Mouse (Mus musculus) thymus, adult 2 months (tissue): ENCODE measurements at regions not wholly inside any gene's neighbourhood (a gene's known extent, or its start where the extent isn't known, plus 50 kb on each side); places are given as distances from the start of the nearest gene placed in this dataset.

Source experiments
- DNase-seq: peaks from one replicate; pipeline ENCODE4 v3.0.0; 2021
- H3K27ac ChIP-seq: fragments of 200-500 bp; 2 replicates; pipeline ENCODE4 v1.5.1; 2012; ENCODE audit warnings: low read length, control low read depth; ENCODE audit not compliant: control insufficient read depth, insufficient read depth
- H3K27me3 ChIP-seq: fragments of 200-500 bp; 2 replicates; pipeline ENCODE4 v1.6.1; 2012; ENCODE audit warnings: mild to moderate bottlenecking, low read length, moderate library complexity, mixed read lengths; ENCODE audit not compliant: control insufficient read depth, insufficient read depth
- H3K36me3 ChIP-seq: fragments of 200-500 bp; 2 replicates; pipeline ENCODE4 v1.6.1; 2012; ENCODE audit warnings: mild to moderate bottlenecking, low read length, moderate library complexity; ENCODE audit not compliant: control insufficient read depth, insufficient read depth
- H3K4me1 ChIP-seq: fragments of 200-500 bp; replicated peaks from 2 replicates; pipeline ENCODE4 v1.6.1; 2012; ENCODE audit warnings: low read length; ENCODE audit not compliant: control insufficient read depth, insufficient read depth
- H3K4me3 ChIP-seq: fragments of 200-500 bp; 2 replicates; pipeline ENCODE4 v1.5.1; 2012; ENCODE audit warnings: mild to moderate bottlenecking, low read length, control low read depth, moderate library complexity; ENCODE audit not compliant: control insufficient read depth, insufficient read depth
- CTCF ChIP-seq: fragments of 200-500 bp; IDR thresholded peaks from 2 replicates; pipeline ENCODE4 v1.5.1; 2012; ENCODE audit warnings: mild to moderate bottlenecking, control low read depth, low read length, moderate library complexity, borderline replicate concordance; ENCODE audit not compliant: control insufficient read depth, poor library complexity, insufficient read depth; ENCODE audit errors: extremely low read depth
- POLR2A ChIP-seq: fragments of 200-500 bp; IDR thresholded peaks from 2 replicates; pipeline ENCODE4 v1.6.1; 2012; ENCODE audit warnings: mild to moderate bottlenecking, low read length, control low read depth, moderate library complexity; ENCODE audit not compliant: control insufficient read depth, poor library complexity, insufficient read depth; ENCODE audit errors: extremely low read depth
- WGBS: fragments of 180-500 bp; shearing (Covaris S2); methylation state at CpG from one replicate; pipeline ENCODE4 v1.1.7; 2018; 5-methylcytosine and 5-hydroxymethylcytosine counted together

GRCm38 (mm10) chr12:106446876-106447532 is 437.0 kb downstream of the Vrk1 start:
- no peak overlapping the region for H3K4me3 ChIP-seq
- H3K27me3 ChIP-seq = no peaks in the 10 kb centered on the region
- no peaks in the 10 kb centered on the region for H3K36me3 ChIP-seq
- H3K4me1 ChIP-seq = peaks cover 8% of the 10 kb centered on the region
- H3K27ac ChIP-seq = no peak overlapping the region
- no peak for TF ChIP-seq CTCF
- no peak for TF ChIP-seq POLR2A
- DNase-seq = no peak
- 93% methylated on average over 20 of the region's 20 CpGs for WGBS

- H3K4me1 ChIP-seq = peaks cover 8% of the 10 kb centered on the region
- TF ChIP-seq POLR2A (no peak), CTCF (no peak)
- H3K27me3 ChIP-seq = no peaks in the 10 kb centered on the region
- 72% methylated on average over 6 of the region's 6 CpGs for WGBS
- no peaks in the 10 kb centered on the region for H3K36me3 ChIP-seq
- no peak overlapping the region for H3K4me3 ChIP-seq
- no peak for DNase-seq
- H3K27ac ChIP-seq = no peak overlapping the region
Measured at GRCm38 (mm10) chr12:106448551-106448950, 438.5 kb downstream of the Vrk1 start.

GRCm38 (mm10) chr12:106453491-106453890 is 443.5 kb downstream of the Vrk1 start:
- Histone ChIP-seq H3K36me3 (no peaks in the 10 kb centered on the region), H3K27me3 (no peaks in the 10 kb centered on the region), H3K27ac (no peak overlapping the region), H3K4me1 (peaks cover 8% of the 10 kb centered on the region), H3K4me3 (no peak overlapping the region)
- DNase-seq = no peak
- 87% methylated on average over 13 of the region's 13 CpGs for WGBS
- TF ChIP-seq CTCF (no peak), POLR2A (no peak)

GRCm38 (mm10) chr12:106458215-106458614 is 448.2 kb downstream of the Vrk1 start:
- Histone ChIP-seq H3K27ac (no peak overlapping the region), H3K4me1 (no peaks in the 10 kb centered on the region), H3K27me3 (no peaks in the 10 kb centered on the region), H3K4me3 (no peak overlapping the region), H3K36me3 (no peaks in the 10 kb centered on the region)
- TF ChIP-seq CTCF = no peak
- WGBS = 61% methylated on average over 6 of the region's 6 CpGs
- no peak for DNase-seq

- no peak for TF ChIP-seq CTCF
- no peak for DNase-seq
- Histone ChIP-seq H3K36me3 (no peaks in the 10 kb centered on the region), H3K27ac (no peak overlapping the region), H3K27me3 (no peaks in the 10 kb centered on the region), H3K4me1 (no peaks in the 10 kb centered on the region), H3K4me3 (no peak overlapping the region)
- 91% methylated on average over 7 of the region's 7 CpGs for WGBS
Measured at GRCm38 (mm10) chr12:106460650-106461049, 450.6 kb downstream of the Vrk1 start.

GRCm38 (mm10) chr12:106462281-106462680 is 452.3 kb downstream of the Vrk1 start:
- Histone ChIP-seq H3K4me1 (no peaks in the 10 kb centered on the region), H3K27me3 (no peaks in the 10 kb centered on the region), H3K4me3 (no peak overlapping the region), H3K36me3 (no peaks in the 10 kb centered on the region), H3K27ac (no peak overlapping the region)
- no peak for DNase-seq
- WGBS = 59% methylated on average over 3 of the region's 3 CpGs
- TF ChIP-seq POLR2A (no peak), CTCF (no peak)

GRCm38 (mm10) chr12:106464701-106465100 is 454.7 kb downstream of the Vrk1 start:
- Histone ChIP-seq H3K4me3 (no peak overlapping the region), H3K27me3 (0 out of 2 replicates have a peak, but pooled peaks cover 3% of the 10 kb centered on the region), H3K27ac (no peak overlapping the region), H3K36me3 (no peaks in the 10 kb centered on the region), H3K4me1 (no peaks in the 10 kb centered on the region)
- WGBS = 46% methylated on average over 11 of the region's 11 CpGs
- TF ChIP-seq CTCF = no peak
- TF ChIP-seq POLR2A = no peak
- DNase-seq = no peak
